Mouse (Mus musculus): ENCODE measurements around the gene Nxf2. TPM values are rescaled to one million over a fixed set of nuclear protein-coding genes. Genes with fewer than 3 reads are reported as not detected.
"Not testable (repeated sequence)": the region's sequence is repeated elsewhere in the genome, so short reads cannot be mapped to it uniquely, and the experiment has no call there.

Gene Nxf2
- not detected in 2 replicates for total RNA-seq (2021)
- long read RNA-seq: 0 reads

DNA sequence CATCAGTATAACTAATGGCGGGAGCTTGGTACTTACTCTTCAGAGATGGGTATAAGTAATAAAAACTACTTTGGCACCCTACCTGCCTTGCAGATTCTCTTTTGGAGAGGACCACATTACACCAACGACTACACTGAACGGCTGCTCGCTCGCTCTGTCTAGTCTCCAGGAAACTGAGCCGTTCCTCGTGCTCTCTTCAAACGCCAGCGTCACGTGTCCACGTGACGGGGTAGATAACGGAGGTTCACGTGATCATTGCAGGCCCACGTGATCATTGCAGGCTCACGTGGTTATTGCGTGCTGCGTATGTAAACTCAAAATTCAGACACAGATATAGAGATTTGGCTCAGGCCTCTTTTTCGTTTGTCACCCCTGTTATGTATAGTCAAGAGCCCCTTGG, at the start of gene Nxf2:
TSS of gene Nxf2 (minus strand) at position 209 of the 400 bp plus-strand sequence.
- DNase-seq: no peak

DNA sequence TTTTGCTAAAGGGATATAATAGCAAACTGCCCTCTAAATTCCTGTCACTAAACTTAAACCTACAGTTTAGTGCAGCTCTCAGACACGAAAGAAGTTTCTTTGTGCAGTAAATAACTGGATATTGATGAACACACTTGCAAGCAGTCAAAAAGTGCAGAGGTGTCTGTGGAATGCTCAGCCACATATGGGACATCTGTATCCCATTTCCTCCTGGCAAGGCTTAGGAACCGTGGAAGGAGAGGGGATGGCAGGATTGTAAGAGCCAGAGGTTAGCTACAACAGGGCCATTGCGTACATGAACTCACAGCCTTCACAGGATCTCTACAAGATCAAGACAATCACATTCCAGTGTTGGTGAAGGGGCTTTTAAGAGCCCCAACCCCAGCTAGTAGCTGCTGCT, 46.8 kb upstream of the Nxf2 start:
- DNase-seq: no peak

DNA sequence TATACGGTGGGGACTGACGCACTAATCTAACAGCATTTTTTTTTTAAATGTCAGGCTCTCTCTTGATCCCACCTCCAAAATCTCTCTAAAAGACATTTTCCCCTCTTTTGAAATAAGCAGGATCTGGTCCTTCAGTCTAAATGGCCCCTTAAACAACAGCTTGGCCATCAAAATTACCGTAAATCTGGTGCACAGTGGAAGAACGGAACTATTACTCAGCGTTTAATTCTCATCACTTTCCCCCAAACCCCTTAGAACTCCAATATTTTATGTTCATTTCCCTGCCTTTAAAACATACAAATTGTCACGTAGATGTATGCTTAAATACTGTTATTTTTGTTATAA, 44.9 kb upstream of the Nxf2 start:
- no peak for DNase-seq

DNA sequence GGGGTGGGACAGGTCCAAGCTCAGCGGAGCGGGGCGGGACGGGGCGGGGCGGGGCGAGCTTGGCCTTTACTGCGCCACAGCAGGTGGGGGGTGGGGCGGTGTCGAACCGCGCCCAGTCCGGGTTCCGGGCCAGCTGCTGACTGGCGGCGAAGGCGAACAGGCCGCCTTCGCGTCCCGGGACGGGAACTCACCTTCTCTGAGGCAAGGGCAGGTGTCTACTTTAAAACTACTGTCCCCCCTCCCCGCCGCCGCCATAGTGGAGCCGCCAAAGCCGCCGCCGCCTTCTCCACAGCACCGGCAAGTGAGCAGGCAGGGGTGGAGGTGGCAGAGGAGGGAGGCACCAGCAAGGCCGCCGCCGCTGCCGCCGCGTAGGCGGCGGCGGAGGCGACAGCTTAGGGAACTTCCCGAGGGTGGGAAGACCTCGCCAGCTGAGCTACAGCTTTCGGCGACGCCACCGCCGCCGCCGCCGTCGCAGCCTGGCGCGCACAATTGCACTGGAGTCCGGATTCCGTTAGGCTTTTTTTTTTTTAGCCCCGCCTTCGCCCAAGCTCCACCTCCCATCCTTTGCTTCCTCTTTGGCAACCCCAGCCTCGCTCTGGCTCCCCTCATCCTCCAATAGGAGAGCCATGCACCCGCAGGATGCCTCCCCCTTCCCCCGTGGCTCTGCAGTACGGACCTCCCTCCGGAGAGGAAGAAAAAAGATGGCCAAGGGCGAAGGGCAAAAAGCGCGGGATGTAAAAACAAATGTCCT, 44.3 kb upstream of the Nxf2 start, which contains the start of gene Zmat1:
TSS of gene Zmat1 (minus strand) at position 490 of the 751 bp plus-strand sequence.
- peak; percentile 81 for DNase-seq

DNA sequence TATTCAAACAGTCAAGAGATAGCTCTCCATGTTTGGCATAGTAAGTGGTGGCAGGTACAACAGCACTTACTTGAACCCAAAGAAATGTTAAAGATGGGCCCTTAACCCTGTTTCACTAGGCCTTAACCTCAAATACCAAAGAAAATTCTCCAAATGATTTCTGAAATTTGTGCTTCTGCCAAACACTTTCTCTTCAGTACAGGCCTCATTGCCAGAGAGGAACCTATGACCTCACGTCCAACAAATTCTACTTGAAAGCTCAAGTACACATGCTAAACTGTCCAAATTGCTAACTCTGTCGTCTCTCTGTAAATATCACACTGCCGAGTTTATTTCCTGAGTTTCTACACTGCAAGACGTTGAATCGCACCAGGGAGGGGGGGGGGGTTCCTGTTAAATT, 43.5 kb upstream of the Nxf2 start:
- DNase-seq: no peak

DNA sequence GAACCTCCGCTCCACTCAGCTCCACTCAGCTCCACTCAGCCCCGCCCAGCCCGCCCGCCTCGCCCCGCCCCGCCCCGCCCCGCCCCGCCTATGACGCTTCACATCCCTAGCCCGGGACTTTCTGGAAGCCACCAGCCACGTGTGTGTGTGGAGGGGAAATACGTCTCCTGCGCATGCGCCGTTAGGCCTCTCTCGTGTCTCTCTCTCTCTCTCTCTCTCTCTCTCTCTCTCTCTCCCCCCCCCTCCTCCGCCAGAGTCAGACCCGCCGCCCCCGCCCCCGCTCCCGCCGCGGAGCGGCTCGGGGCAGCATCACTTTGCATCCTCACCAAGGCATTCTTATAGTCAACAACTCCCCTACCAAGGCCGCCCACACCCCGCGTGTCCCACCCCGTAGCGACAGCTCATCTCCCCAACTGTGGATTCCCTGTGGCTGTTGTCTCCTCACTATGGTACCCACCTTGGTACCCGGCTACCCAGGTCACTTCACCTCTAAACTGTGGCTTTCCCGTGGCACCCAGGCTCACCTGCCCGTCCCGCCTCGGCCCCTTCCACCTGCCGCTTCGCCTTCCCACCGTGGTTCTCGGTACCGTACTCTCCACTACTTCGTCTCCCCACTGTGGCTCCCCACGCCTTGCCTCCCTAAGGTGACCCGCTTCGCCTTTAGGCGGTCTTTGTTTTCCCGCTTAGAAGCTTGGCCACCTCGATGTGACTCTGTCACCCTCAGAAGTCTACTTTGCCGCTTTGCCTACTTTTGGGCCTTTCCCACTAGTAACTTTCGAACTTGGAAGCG, 1.1 kb downstream of the Nxf2 start:
- peak; percentile 48 for DNase-seq

DNA sequence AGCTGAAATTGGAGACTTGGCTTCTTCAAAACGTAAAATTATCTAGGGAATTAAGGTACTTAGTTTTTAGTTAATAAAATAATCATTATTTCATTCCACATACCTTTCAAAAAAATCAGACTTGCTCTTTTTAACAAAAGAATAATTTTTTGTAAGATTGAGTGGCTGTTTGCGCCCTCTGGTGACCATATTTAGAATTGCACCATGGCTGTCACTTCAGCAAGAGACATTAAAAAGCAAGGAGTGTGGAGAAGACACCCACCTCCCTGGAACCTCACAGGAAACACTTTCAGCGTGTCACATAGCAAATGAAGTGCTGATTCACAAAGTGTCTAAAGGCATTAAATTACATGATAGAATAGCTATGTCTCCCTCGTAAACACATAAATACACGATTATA, 34.2 kb downstream of the Nxf2 start:
- peak; percentile 26 for DNase-seq

DNA sequence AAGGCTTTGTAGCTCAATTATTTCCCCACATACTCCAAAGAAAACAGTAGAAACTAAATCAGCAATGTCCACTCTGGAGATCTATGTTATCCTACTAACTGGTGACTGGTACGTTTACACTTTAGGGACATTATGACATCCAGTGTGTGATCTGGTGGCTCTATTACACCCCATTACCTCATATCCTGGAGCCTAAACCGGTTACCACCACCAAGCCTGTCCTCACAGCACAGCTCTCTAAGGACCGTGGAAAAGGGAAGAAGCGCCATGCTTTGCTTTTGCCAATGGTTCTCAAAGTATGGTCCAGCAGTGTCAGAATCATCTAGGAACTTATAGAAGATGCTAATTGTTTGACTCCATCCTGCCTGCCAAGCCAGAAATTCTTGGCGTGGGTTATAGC, 34.6 kb downstream of the Nxf2 start:
- DNase-seq: no peak

DNA sequence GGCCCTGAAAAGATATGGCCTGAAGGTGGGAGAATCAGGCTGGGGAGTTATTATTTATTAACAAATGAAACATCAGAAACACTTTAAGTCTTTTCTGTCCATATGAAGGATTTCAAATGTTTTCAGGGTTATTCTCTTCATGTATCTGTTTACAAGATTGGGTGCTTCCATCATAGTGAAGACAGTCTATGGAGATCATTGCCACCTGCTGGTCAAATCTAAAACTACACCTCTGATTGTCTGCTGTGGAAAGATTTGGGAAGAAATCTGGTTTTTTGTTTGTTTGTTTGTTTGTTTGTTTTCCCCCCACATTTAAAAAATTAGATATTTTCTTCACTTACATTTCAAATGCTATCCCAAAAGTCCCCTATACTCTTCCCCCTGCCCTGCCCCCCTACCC, 39.5 kb downstream of the Nxf2 start:
- no peak for DNase-seq

DNA sequence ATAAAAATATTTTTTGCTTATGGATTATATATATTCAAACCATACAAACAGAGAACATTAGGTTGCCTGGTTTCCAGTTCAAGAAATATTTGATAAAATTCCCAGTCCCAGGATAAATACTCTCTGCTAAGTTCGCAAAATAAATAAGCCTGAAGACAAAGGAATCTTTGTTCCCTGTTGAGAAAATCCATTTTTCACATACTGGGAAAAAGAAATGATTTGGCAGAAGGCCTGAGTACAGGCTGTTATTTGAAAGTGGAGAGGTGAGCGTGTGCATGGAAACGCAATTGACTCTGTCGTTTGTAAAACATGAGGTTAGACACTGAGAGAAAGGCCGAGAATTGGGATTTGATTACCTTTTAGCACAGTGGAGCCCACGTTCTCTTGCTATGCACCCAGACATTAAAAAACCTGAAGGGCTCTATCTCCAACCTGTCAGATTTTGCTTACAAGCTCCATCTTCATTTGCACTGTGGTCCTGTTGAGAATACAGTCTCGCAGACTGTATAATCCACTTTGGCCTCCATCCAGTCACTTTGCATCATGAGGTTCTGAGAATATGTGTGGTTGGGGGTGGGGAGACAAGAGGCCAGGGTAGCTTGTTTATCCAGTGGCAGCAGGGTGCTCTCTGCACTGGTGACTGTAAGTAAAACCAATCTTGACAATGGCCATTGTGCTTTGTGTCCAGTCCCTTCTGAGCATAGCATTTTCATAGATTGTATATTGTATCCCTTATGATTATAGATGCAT, 40.7 kb downstream of the Nxf2 start:
- DNase-seq: no peak

DNA sequence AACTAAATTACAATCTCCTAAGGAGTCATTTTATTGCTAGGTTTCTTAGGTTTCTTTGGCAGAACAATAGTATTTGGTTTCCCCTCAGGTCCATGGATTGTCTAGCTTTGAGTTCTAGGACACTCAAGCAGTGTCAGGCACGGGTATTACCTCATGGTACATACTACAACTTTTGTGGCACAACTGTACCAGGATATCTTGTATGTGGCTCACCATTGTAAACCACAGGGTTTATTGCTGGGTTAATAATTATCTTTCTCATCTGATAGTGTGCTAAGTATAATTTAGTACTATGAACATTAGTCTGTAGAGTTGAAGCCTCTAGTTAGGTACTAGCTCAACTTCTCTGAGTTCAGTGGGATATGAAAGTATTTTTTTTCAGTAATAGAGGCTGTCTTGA, 45.3 kb downstream of the Nxf2 start:
- no peak for DNase-seq

DNA sequence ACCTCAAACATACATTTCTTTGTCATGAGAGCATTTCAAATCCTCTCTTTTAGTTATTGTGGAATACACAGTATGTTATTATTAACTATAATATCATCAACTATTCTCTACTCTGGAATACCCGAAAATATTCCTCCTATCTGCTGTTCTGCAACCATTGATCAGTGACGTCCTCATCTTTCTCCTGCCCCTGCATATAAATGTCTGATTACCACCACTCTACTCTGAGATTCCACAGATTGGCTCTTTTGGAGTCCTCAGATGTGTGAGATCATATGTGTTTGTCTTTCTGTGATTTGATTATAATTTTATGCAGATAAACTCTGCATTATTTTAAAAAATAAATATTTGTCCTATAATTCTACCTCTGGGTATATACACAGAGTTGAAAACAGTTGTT, 48.8 kb downstream of the Nxf2 start:
- no peak for DNase-seq

DNA sequence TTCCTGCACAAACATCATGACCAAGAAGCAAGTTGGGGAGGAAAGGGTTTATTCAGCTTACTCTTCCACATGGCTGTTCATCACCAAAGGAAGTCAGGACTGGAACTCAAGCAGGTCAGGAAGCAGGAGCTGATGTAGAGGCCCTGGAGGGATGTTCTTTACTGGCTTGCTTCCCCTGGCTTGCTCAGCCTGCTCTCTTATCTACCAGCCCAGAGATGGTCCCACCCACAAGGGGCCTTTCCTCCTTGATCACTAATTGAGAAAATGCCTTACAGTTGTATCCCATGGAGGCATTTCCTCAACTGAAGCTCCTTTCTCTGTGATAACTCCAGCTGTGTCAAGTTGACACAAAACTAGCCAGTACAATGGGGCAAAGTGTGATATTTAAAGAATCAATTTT, 49.2 kb downstream of the Nxf2 start:
- not testable (repeated sequence) for DNase-seq

DNA sequence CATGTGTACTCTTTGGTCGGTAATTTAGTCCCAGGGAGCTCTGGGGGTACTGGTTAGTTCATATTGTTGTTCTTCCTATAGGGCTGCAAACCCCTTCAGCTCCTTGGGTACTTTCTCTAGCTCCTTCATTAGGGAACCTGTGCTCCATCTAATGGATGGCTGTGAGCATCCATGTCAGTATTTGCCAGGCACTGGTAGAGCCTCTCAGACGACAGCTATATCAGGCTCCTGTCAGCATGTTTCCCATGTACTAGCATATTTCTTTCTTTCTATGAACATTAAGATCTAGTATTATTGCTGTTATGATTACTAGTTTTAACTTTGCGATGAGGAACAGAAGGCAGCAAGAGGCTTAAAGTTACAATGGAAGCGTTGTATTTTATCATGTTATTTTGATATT, 49.7 kb downstream of the Nxf2 start:
- no peak for DNase-seq

DNA sequence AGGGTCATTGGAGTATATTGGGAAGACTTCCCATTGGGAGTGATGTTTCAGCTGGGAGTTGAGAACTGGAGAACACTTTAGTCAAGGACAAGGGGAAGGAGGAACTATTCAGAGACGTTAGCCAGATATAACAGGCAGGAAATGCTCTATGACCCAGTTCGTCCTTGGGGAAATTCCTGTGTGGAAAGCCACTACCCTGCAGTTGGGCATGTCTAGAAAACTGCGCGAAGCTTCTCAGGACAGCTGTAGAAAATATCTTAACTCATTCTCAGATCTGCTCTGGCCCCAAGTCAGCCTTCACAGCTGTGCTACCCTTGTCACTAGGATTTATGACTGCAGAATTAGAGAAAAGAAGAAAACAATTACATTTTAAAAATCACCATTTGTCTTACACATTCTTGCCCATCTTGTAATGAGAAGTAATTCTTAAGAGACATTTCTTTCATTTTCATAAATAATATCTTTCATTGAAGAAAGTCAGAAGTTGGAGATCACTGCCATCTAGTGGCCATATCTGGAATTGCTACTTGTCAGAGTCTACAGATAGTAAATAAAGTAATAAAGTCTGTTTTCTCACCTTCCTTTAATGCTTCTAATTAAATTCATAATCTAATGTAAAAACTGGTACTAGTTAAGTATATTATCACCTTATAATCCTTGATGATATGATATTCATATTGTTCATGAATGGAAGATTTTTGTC, 51.2 kb downstream of the Nxf2 start:
- DNase-seq: no peak

DNA sequence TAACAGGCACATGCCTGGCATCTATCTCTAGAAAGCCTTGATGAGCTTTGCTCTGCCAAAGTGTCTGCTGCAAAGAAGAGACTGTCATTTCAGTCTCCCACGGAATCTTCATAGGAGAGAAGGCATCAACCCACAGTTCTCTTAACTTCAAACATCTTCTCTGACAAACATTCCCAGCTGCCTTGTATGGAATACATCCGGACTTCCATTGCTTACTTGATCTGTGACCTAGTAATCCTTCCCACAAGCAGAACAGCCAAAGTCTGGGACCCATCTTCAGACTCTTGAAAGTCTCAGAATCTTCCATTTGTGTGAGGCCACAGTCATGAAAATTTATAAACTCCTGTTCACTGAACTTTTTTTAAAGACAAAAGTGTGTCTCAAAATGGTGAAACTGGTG, 51.7 kb downstream of the Nxf2 start:
- no peak for DNase-seq

DNA sequence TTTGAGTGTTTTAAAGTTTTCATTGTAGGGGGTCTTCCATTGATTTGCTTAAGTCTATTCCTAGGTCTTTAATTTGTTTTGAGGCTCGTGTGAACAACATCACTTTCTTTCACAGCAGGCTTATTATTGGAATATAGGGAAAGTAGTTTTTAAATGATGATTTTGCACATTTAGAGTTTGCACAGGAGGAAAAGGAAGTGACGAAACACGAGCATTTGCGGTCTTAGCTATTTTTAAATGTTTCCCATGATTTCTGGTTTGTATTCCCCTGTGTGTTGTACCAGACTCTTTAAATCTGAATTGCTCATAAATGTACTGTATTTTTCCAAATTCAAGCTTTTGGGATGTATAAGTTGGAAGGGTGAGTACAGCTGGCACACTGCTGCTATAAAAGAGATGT, 54.2 kb downstream of the Nxf2 start:
- DNase-seq: no peak

Other genes with a start within 250 kb of the Nxf2 start
- 20.7 and 24.1 TPM in 2 replicates for gene Armcx1, start 246.8 kb downstream of the Nxf2 start, total RNA-seq (2021)
- gene Armcx6, start 213.3 kb downstream of the Nxf2 start, total RNA-seq (2021): 6.3 and 14.3 TPM in 2 replicates
- gene Armcx3, start 208.2 kb downstream of the Nxf2 start, total RNA-seq (2021): 36.3 and 45.9 TPM in 2 replicates
- gene Armcx2, start 155.5 kb downstream of the Nxf2 start, total RNA-seq (2021): 36.3 and 44.4 TPM in 2 replicates
- 13.8 and 14.5 TPM in 2 replicates for gene Zmat1, start 44.5 kb upstream of the Nxf2 start, total RNA-seq (2021)
- gene Gm15023, start 212.9 kb upstream of the Nxf2 start, total RNA-seq (2021): not detected in 2 replicates
- gene Tceal6, start 245.9 kb upstream of the Nxf2 start, total RNA-seq (2021): 3.1 and 4.1 TPM in 2 replicates

Measured in adrenal gland, postnatal 25 days (tissue).